Mouse (Mus musculus) megakaryocyte, adult 5-6 weeks (primary cell): ENCODE data around the gene Nusap1. TPM values are rescaled to one million over a fixed set of nuclear protein-coding genes. Genes with fewer than 3 reads are reported as not detected.
"Not testable (repeated sequence)": the region's sequence is repeated elsewhere in the genome, so short reads cannot be mapped to it uniquely, and the experiment has no call there.

Experiments
- ATAC-seq: 2 replicates; pipeline ENCODE4 v1.8.0; 2016; ENCODE audit warnings: mild to moderate bottlenecking, inconsistent platforms; ENCODE audit not compliant: poor library complexity, severe bottlenecking
- total RNA-seq, 2 experiments: library from RNA; stranded (forward) in 1 of 2; stranded (reverse) in 1 of 2; fragments of 153-499, 151-499 nt in 1 of 2; fragments of 221-1000, 200-1000 nt in 1 of 2; gene quantifications; 2 replicates each; pipeline versions ENCODE4 v1.2.3 to v1.2.4; 2015 to 2017

The Nusap1 gene
- total RNA-seq, 2 experiments from 2014 or later: 159 to 168 TPM

DNA sequence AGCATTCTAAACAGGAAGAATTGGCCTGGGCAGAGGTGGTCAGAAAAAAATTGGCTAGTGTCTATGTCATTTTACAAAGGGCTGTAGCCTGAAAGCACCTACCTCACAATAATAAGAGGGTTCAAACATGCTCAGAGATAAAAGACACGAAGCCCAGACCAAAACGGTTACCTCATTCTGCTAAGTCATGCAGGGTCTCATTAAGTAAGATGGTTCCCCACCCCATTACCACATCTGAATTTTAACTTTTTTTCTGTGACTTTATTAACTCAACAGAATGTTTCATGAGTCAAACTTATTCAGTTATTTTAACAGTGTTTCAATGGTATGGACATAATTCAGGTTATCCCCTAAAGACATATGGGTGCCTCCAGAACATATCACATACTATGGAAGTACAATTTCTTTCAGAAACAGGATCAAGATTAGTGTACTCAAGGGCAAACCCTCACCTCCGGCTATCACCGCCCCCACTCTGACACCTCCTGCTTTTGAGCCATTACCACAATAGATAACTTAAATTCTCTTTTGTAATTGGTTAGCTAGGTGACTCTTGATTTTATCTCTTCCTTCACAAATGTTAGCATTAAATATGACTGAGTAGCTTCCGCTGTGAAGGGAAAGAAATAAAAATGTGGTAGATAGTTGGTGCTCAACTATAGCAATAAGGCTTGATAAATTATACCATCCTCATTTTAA lies 23.3 kb downstream of the Nusap1 start:
- peak; percentile 56 for ATAC-seq

DNA sequence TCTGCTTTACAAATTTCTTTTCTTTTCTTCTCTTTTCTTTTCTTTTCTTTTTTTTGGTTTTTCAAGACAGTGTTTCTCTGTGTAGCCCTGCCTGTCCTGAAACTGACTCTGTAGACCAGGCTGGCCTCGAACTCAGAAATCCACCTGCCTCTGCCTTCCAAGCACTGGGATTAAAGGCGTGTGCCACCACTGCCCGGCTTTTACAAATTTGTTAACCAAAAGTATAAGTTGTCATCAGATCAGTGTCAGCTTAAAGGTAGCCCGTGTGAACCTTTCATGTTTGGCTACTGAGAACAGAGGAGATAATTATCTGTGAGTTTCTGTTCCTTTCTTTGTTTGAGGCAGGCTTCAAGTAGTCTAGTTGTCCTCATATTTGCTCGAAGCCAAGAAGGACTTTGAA lies 26.2 kb downstream of the Nusap1 start:
- no peak for ATAC-seq

DNA sequence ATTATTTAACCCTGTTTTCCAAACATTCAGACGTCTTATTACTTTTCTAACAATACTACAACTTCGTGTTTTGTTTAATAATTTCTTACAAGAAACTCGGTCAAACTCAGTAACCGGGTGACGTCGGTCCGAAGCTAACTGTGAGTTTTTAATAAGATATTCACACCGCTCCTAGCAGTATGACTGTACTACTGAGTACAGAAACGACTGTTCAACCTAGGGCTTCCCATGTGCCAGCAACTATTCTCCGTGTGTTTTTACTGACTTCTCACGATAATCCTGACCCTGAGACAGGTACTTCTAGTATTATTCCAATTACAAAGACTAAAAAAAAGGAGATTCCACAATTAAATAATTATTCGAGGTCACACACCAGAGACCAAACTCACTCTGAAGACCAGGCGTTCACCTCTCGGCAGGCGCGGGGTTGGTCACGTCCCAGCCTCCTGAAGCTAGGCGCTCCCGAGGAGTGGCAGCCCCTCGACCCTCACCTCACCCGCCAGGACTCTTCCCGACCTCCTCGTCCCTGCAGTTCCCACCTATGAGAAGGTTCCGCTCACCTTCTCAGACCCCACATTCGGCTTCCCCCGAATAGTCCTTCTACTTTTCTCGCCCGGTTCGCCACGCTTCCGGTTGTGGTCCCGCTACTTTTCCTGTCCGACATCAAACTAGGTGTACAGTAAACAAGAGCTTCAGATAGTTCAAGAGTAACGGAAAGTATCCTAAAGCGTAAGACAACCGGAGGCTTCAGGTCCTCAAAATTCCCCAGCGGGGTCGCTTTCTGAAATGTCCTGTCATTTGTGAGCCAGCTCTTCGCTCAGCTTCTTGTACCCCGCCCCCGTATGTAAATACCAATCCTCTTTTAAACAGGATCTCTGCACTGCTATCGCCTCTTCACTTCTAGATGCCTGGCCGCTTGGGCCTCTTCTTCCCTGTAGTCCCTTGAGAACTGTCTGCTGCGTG lies 44.4 kb downstream of the Nusap1 start, which contains the start of gene Ndufaf1:
Ndufaf1 (minus strand) TSS at position 608 of the 963 bp plus-strand sequence.
- ATAC-seq: peak; percentile 87

DNA sequence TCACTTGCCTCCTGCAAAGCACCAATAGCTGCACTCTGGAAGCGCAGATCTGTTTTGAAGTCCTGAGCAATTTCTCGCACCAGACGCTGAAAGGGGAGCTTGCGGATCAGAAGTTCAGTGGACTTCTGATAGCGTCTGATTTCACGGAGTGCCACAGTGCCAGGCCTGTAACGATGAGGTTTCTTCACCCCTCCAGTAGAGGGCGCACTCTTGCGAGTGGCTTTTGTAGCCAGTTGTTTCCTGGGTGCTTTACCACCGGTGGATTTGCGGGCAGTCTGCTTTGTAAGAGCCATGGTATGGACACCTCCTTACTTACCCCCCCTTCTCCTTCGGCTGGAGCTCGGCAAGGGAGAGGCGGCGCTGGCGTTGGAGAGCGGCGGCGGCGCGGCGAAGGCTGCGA lies 47.6 kb downstream of the Nusap1 start:
- ATAC-seq: not testable (repeated sequence)

DNA sequence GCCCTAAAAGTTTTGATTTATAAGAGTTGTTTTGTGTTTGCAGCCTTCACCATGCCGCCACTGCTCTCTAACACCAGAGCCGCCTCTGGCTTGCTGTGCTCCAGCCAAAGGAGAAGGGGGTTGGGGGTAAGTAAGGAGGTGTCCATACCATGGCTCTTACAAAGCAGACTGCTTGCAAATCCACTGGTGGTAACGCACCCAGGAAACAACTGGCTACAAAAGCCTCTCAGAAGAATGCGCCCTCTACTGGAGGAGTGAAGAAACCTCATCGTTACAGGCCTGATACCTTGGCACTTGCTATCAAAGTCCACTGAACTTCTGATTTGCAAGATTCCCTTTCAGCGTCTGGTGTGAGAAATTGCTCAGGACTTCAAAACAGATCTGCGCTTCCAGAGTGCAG lies 50.9 kb downstream of the Nusap1 start:
- ATAC-seq: no peak

DNA sequence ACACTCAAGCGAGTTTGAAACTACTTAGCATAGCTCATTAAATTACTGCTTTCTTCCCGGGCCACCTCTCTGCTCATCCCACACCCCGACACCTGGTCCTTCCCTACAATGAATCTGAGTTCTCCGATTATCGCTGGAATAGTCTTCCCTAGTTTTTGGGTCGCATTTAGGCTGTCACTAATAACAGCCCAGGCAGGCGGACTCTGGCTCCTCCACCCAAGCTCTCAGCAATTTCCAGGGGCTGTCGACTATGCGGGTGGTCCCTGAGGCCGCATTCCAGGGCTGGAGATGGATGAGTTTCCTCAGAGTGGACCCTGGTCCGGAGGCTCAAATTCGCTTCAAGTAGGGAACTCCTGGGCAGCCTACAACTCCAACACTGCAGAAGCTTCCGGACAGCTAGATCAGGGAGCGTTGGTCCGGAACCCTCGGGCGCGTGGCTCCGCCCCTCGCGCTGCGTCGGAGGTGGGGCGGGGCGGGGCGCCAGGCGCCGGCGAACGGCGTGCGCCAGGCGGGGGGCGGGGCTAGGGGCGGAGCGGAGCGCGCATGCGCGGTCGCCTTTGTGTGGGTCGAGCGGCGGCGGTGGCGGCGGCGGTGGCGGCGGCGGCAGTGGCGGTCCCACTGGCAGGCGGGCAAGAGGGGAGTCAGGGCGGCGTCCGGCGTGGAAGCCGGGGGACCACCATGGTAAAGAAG lies 56.6 kb downstream of the Nusap1 start, which contains the start of gene Rtf1:
Rtf1 (plus strand) TSS at position 544 of the 690 bp plus-strand sequence.
- ATAC-seq: peak; percentile 96

DNA sequence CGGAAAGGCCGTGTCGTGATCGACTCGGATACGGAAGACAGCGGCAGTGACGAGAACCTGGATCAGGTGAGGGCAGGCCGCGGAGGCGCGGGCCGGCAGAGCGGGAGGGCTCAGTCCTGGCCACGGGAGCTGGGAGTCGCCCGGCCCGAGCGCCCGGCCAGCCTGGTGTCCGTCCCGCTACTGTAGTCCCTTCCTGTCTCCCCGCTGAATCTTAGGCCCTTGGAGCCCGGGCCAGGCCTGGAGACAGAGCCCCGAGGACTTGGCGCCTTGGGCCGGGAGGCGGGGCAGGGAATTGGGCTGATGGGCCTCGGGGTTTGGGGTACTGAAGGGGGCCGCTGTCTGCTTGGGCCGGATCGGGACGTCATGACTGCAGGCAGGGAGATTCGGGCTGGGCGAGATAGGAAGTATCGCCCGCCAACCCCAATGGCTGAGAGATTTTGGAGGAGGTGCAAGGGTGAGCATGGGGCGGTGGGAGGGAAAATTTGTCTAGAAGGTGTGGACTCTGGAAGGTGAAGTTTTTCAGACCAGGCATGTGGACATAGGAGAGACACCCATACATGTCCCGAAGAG lies 57.2 kb downstream of the Nusap1 start:
- ATAC-seq: peak; percentile 60

DNA sequence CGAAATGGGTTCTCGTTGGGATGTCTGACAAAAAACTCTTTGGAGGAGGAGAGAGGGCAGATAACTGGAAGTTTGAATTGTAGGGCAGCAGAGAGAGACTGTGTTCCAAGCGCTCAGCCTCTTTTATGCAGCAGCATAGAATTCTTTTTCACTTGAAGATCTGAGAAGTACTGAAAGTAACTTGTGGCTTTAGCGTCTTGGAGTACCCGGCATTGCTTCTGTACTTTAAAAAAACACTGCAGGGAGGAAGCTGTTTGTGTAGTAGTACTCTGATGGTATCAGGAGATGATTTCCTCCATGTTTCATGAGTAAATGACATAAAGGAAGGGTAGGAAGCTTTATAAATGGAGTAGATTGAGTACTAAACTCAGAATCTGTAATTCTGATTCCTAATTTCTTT lies 57.7 kb downstream of the Nusap1 start:
- no peak for ATAC-seq

DNA sequence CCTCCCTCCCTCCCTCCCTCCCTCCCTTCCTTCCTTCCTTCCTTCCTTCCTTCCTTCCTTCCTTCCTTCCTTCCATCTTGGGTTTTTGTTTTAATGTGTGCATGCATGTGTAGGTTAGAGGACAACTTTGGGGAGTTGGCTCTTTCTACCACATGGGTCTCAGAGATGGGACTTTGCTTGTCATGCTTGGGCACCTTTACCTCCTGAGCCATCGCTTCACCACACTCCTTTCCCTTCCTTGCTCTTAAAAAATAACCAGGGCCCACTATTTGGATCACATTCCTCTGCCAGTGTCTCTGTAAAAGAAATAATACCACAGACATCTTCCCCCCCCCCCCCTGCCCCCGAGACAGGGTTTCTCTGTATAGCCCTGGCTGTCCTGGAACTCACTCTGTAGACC lies 65.6 kb downstream of the Nusap1 start:
- ATAC-seq: no peak

DNA sequence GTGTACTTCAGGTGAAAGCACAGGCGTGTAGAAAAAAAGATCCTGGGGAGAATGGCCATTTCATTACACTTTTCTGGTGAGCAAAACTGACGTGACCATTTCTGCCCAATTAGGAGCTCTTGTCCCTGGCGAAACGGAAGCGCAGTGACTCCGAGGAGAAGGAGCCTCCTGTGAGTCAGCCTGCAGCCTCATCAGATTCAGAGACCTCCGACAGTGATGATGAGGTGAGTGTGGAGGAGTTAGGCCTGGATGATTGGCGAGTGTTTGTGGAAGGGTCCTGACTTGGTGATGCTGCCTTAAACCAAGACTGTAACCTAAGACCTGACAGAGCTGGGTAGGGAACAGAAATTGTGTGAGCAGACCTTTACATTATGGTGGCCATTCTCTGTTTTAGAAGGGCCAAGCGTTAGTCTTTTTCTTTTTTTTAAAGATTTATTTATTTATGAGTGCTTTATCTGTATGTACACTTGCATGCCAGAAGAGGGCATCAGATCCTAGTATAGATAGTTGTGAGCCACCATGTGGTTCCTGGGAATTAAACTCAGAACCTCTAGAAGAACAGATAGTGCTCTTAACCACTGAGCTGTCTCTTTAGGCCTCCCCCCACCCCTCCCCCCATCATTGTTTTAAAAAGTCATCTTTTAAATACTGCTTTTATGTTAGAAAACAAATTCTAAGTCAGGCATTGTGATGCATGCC lies 74.1 kb downstream of the Nusap1 start:
- ATAC-seq: no peak

DNA sequence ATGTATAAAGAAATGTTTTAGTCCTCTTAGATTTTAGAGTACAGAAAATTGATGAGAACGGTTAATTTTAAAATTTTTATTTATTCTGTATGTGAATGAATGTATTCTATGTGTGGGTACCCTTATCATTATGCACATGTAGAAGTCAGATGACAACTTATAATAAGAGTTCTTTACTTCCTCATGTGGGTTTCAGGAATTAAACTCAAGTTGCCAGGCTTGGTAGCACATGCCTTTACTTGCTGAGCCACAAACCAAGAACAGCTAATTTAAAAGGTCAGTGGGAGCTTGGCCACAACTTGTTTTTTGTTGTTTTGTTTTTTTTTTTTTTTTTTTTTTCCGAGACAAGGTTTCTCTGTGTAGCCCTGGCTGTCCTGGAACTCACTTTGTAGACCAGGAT lies 76.7 kb downstream of the Nusap1 start:
- no peak for ATAC-seq

DNA sequence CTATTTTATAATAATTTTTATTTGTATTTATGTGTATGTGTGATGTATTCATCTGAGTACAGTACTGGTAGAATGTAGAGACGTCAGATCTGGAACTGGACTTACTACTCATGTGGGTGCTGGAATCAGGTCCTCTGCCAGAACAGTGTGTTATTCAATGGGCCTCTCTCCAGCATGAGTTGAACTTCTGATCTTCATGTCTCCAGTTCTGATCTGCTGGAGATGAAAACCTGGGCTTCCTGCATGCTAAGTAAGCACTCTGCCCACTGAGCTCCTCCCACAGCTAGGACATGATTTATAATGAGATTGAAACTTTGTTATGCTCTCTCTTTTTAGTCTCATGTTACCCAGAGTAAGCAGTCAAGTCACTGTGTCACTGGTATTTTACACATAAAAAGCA lies 78.0 kb downstream of the Nusap1 start:
- ATAC-seq: no peak

DNA sequence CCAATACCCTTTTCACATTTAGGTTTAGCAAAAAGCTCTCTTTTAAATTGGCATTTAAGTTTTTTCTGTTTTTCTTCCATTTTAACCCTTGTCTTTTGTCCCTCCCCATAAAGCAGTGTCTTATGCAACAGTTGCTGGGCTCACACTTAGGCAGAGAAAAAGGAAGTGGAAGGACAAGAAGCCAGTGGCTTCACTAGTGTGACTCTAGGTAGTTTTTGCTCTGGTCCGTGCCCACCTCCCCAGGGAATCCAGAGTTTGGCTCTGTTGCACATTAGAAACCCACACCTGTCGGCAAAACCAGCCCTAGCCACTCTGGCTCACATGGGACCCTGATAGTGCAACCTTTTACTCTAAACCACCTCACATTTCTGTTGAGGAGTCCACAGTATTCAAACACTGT lies 80.4 kb downstream of the Nusap1 start:
- ATAC-seq: peak; percentile 82

DNA sequence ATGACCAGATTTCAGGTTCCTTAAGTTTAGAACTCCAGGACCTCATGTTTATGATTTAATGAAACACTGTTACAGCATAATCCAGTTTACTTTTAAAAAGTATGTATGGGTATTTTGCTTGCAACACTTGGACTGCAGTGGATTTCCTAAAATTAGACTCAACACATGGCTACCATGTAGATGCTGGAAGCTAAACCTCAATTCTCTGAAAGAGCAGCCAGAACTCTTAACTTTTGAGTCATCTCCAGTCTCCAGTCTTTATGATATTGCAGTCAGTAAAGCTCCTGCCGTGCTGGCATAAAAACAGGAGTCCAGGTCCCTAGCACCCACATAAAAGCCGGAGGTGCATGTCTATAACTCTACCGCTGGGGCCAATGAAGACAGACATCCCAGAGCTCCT lies 81.9 kb downstream of the Nusap1 start:
- no peak for ATAC-seq

Other genes with a start within 250 kb of the Nusap1 start
- gene Ino80, start 140.6 kb upstream of the Nusap1 start, total RNA-seq (2015): 19.9 and 22.0 TPM in 2 replicates
- 18.6 and 22.7 TPM in 2 replicates for gene Ino80, start 140.6 kb upstream of the Nusap1 start, total RNA-seq (2017)
- 0.48 TPM in 1 of 2 replicates, not detected in the other for gene Exd1, start 70.7 kb upstream of the Nusap1 start, total RNA-seq (2015)
- 0.04 TPM in 1 of 2 replicates, not detected in the other for gene Exd1, start 70.7 kb upstream of the Nusap1 start, total RNA-seq (2017)
- gene Chp1, start 70.6 kb upstream of the Nusap1 start, total RNA-seq (2015): 90.6 and 99.8 TPM in 2 replicates
- 94.3 and 133 TPM in 2 replicates for gene Chp1, start 70.6 kb upstream of the Nusap1 start, total RNA-seq (2017)
- gene Oip5, start 171 bp downstream of the Nusap1 start, total RNA-seq (2015): 17.7 and 20.5 TPM in 2 replicates
- gene Oip5, start 171 bp downstream of the Nusap1 start, total RNA-seq (2017): 15.3 and 17.2 TPM in 2 replicates
- gene Ndufaf1, start 44.5 kb downstream of the Nusap1 start, total RNA-seq (2015): 15.8 and 16.4 TPM in 2 replicates
- gene Ndufaf1, start 44.5 kb downstream of the Nusap1 start, total RNA-seq (2017): 8.8 and 13.0 TPM in 2 replicates
- 29.7 and 32.6 TPM in 2 replicates for gene Rtf1, start 56.8 kb downstream of the Nusap1 start, total RNA-seq (2015)
- gene Rtf1, start 56.8 kb downstream of the Nusap1 start, total RNA-seq (2017): 26.7 and 27.0 TPM in 2 replicates
- 0.07 and 0.23 TPM in 2 replicates for gene Itpka, start 124.0 kb downstream of the Nusap1 start, total RNA-seq (2015)
- 0.37 and 1.0 TPM in 2 replicates for gene Itpka, start 124.0 kb downstream of the Nusap1 start, total RNA-seq (2017)
- gene Ltk, start 142.1 kb downstream of the Nusap1 start, total RNA-seq (2015): not detected in 2 replicates
- gene Ltk, start 142.1 kb downstream of the Nusap1 start, total RNA-seq (2017): not detected in 2 replicates
- 2.9 and 3.9 TPM in 2 replicates for gene Rpap1, start 169.2 kb downstream of the Nusap1 start, total RNA-seq (2015)
- gene Rpap1, start 169.2 kb downstream of the Nusap1 start, total RNA-seq (2017): 5.0 and 6.4 TPM in 2 replicates
- not detected in 2 replicates for gene Tyro3, start 179.4 kb downstream of the Nusap1 start, total RNA-seq (2015)
- gene Tyro3, start 179.4 kb downstream of the Nusap1 start, total RNA-seq (2017): 0.33 TPM in 1 of 2 replicates, not detected in the other